Mouse (Mus musculus) liver, postnatal 0 days (tissue): ENCODE data around the gene Clasp1. TPM values are rescaled to one million over a fixed set of nuclear protein-coding genes. Genes with fewer than 3 reads are reported as not detected.

Source experiments
- ATAC-seq: fragments of 200-750 bp; cut with Nextera tagmentation; 2 replicates; pipeline ENCODE4 v1.8.0; 2017; ENCODE audit warnings: mild to moderate bottlenecking, moderate library complexity
- DNase-seq: peaks from one replicate; pipeline ENCODE4 v3.0.0-alpha.2; 2016
- H3K27ac ChIP-seq: fragments of 300-500 bp; sonication (generic); 2 replicates; pipeline ENCODE4 v1.5.1; 2014; ENCODE audit warnings: antibody characterized with exemption, moderate library complexity, mild to moderate bottlenecking, low read depth
- H3K27me3 ChIP-seq: fragments of 300-500 bp; sonication (generic); 2 replicates; pipeline ENCODE4 v1.6.1; 2014; ENCODE audit warnings: low read length, control low read depth, mixed read lengths; ENCODE audit not compliant: insufficient read depth
- H3K36me3 ChIP-seq: fragments of 300-500 bp; sonication (generic); replicated peaks from 2 replicates; pipeline ENCODE4 v1.6.1; 2014; ENCODE audit warnings: mild to moderate bottlenecking, control low read depth, low read length, moderate library complexity, mixed read lengths; ENCODE audit not compliant: insufficient read depth
- H3K4me1 ChIP-seq: fragments of 300-500 bp; sonication (generic); 2 replicates; pipeline ENCODE4 v1.6.1; 2014; ENCODE audit warnings: antibody characterized with exemption, mild to moderate bottlenecking, control low read depth; ENCODE audit not compliant: insufficient read depth
- H3K4me2 ChIP-seq: fragments of 300-500 bp; sonication (generic); 2 replicates; pipeline ENCODE4 v1.6.1; 2014; ENCODE audit warnings: low read depth, mild to moderate bottlenecking, low read length, moderate library complexity, mixed read lengths
- H3K4me3 ChIP-seq: fragments of 300-500 bp; sonication (generic); 2 replicates; pipeline ENCODE4 v1.5.1; 2014; ENCODE audit warnings: low read depth, low read length
- H3K9ac ChIP-seq: fragments of 300-500 bp; sonication (generic); replicated peaks from 2 replicates; pipeline ENCODE4 v1.6.1; 2014; ENCODE audit warnings: mild to moderate bottlenecking, moderate library complexity
- H3K9me3 ChIP-seq: fragments of 300-500 bp; sonication (generic); 2 replicates; pipeline ENCODE4 v1.6.1; 2016; ENCODE audit warnings: mild to moderate bottlenecking, control low read depth, low read length, mixed read lengths
- CTCF ChIP-seq: sonication (generic); IDR thresholded peaks from 2 replicates; pipeline ENCODE4 v1.5.1; 2016; ENCODE audit warnings: antibody characterized with exemption, low read depth
- EP300 ChIP-seq: IDR thresholded peaks from 2 replicates; pipeline ENCODE4 v1.6.1; 2016; ENCODE audit warnings: antibody characterized with exemption, low read depth, mild to moderate bottlenecking
- WGBS: fragments of 180-500 bp; shearing (Covaris S2); extraction: QIAGEN DNeasy Blood & Tissue Kit; methylation state at CpG from one replicate; pipeline ENCODE4 v1.1.7; 2014; ENCODE audit not compliant: insufficient replicate concordance; 5-methylcytosine and 5-hydroxymethylcytosine counted together
- polyA plus RNA-seq: library from polyadenylated mRNA; unstranded; fragments of >200 nt; fragmentation: Nextera tagmentation; extraction: Ambion mirVana; gene quantifications from 2 replicates; pipeline ENCODE4 v1.2.1, GENCODE M21; 2015

The Clasp1 gene
- polyA plus RNA-seq, 1 experiment from 2014 or later: 6.4 TPM

DNA sequence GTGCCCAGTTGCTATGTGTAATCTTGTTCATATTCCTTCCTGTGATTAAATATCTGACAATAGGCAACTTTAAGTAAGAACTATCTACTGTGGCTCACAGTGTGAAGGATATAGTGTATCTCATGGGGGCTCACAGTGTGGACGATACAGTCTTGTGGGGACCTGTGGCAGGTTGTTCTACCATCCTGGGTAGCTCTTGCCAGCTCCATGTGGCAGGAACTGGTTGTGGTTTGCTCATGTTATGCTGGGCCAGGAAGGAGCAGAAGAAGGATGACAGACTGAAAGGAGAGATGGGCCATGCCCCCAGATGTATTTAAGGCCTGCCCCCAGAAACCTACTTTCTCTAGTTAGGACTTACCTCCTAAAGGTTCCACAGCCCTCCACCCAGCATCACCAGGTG lies 51.7 kb downstream of the Clasp1 start:
- DNase-seq: no peak
- 0 out of 2 replicates have a peak, but pooled peaks cover 2% of the 10 kb centered on the region for H3K4me1 ChIP-seq

GRCm38 (mm10) chr1:118444420-118444819 lies 55.6 kb downstream of the Clasp1 start:
- H3K36me3 ChIP-seq: no peaks in the 10 kb centered on the region; the same call in 1 of the 2 replicates
- WGBS: 78% methylated on average over 7 of the region's 7 CpGs
- no peak overlapping the region for H3K27ac ChIP-seq

More for the DNA sequence above, 51.7 kb downstream of the Clasp1 start:
- Histone ChIP-seq H3K36me3 (no peaks in the 10 kb centered on the region; the same call in 1 of the 2 replicates), H3K9ac (no peak overlapping the region), H3K4me3 (no peak overlapping the region), H3K9me3 (no peaks in the 10 kb centered on the region), H3K4me2 (no peak overlapping the region), H3K27ac (no peak overlapping the region), H3K27me3 (no peaks in the 10 kb centered on the region)
- TF ChIP-seq CTCF (no peak), EP300 (no peak)
- ATAC-seq: no peak
- WGBS: 86% methylated on average over 1 of the region's 1 CpGs

DNA sequence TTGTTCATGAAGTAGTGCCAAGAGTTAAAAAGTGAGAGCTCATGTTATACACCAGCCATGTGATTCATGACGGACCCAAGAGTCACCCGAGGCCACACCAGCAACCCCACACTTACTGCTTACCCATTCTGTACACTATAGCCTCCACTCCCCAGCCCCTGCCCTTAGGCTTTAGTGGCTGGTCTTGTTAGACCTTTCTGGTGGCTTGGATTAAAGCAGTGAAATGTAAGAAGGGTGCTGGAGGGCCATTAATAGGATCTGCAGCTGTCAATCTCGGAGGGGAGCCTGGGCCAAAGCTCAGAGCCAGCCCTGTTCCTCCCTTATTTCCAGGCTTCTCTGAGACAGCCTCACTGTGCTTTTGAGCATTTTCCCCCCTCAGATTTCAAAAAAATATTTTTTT lies 56.1 kb downstream of the Clasp1 start:
- DNase-seq (no peak), ATAC-seq (no peak)
- H3K4me2 ChIP-seq: no peak overlapping the region
- TF ChIP-seq EP300: no peak
- no peak for TF ChIP-seq CTCF
- no peaks in the 10 kb centered on the region for H3K9me3 ChIP-seq
- H3K36me3 ChIP-seq: no peaks in the 10 kb centered on the region; the same call in 1 of the 2 replicates
- H3K4me1 ChIP-seq: peaks cover 19% of the 10 kb centered on the region
- no peaks in the 10 kb centered on the region for H3K27me3 ChIP-seq
- 77% methylated on average over 3 of the region's 3 CpGs for WGBS
- H3K27ac ChIP-seq: no peak overlapping the region
- H3K4me3 ChIP-seq: no peak overlapping the region
- H3K9ac ChIP-seq: no peak overlapping the region

More at GRCm38 (mm10) chr1:118444420-118444819, 55.6 kb downstream of the Clasp1 start:
- ATAC-seq: no peak
- Histone ChIP-seq H3K4me1 (peaks cover 16% of the 10 kb centered on the region), H3K27me3 (no peaks in the 10 kb centered on the region), H3K9me3 (no peaks in the 10 kb centered on the region), H3K4me2 (no peak overlapping the region), H3K4me3 (no peak overlapping the region), H3K9ac (no peak overlapping the region)
- TF ChIP-seq CTCF (no peak), EP300 (no peak)
- no peak for DNase-seq

DNA sequence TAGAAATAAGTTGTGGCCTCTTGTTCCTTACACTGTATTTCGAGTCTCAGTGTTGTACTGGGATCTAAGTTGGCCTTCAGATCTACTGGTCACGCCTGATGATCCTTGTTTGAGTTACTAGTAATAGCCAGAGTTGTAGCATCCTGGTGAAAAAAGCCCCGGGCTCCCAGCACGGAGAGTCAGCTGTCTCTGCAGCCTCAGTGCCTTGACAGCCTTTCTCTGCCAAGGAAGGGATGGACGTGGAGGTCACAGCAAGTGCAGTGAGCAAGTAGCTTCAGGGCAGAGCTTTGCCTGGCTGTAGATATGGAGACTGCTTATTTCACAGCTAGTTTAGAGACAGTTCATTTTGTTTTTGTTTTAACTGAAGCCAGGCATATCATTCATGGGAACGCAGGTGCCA lies 56.6 kb downstream of the Clasp1 start:
- Histone ChIP-seq H3K27me3 (no peaks in the 10 kb centered on the region), H3K36me3 (no peaks in the 10 kb centered on the region; the same call in 1 of the 2 replicates), H3K9me3 (no peaks in the 10 kb centered on the region), H3K27ac (no peak overlapping the region), H3K4me3 (no peak overlapping the region), H3K4me1 (peaks cover 19% of the 10 kb centered on the region), H3K9ac (no peak overlapping the region), H3K4me2 (no peak overlapping the region)
- no peak for DNase-seq
- TF ChIP-seq CTCF (no peak), EP300 (no peak)
- WGBS: 81% methylated on average over 6 of the region's 6 CpGs
- ATAC-seq: no peak

GRCm38 (mm10) chr1:118446006-118446405 lies 57.1 kb downstream of the Clasp1 start:
- no peaks in the 10 kb centered on the region for H3K27me3 ChIP-seq
- 72% methylated on average over 3 of the region's 3 CpGs for WGBS
- H3K36me3 ChIP-seq: no peaks in the 10 kb centered on the region; the same call in 1 of the 2 replicates
- DNase-seq (no peak), ATAC-seq (no peak)
- TF ChIP-seq CTCF (no peak), EP300 (no peak)
- H3K4me1 ChIP-seq: peaks cover 19% of the 10 kb centered on the region
- H3K9me3 ChIP-seq: no peaks in the 10 kb centered on the region
- H3K27ac ChIP-seq: no peak overlapping the region
- no peak overlapping the region for H3K9ac ChIP-seq
- no peak overlapping the region for H3K4me2 ChIP-seq
- H3K4me3 ChIP-seq: no peak overlapping the region

DNA sequence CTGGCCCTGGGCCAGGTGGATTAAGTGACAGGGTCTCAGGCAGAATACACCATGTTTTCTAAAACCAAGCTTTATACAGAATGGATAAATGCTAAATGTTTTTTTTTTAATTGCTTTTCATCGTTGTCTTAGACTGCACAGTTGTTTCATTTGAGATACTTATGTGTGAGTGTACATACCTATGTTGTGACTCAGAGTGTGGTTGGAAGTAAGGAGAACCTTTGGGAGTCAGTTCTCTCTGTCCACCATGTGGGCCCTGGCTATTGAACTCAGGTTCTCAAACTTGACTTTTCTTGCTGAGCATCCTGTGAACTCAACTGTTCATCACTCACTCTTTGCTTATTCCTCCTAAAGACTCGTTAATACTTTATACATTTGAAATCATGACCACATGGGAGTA lies 58.3 kb downstream of the Clasp1 start:
- no peak for ATAC-seq

More for the DNA sequence above, 58.3 kb downstream of the Clasp1 start:
- 84% methylated on average over 2 of the region's 2 CpGs for WGBS
- Histone ChIP-seq H3K9me3 (no peaks in the 10 kb centered on the region), H3K27ac (no peak overlapping the region), H3K27me3 (no peaks in the 10 kb centered on the region), H3K4me2 (no peak overlapping the region), H3K4me3 (no peak overlapping the region), H3K4me1 (peaks cover 16% of the 10 kb centered on the region), H3K36me3 (no peaks in the 10 kb centered on the region; the same call in 1 of the 2 replicates), H3K9ac (no peak overlapping the region)
- no peak for TF ChIP-seq EP300
- no peak for TF ChIP-seq CTCF
- DNase-seq: no peak
